Mouse (Mus musculus): Measurements from ENCODE around the gene Dgkz.

DNA sequence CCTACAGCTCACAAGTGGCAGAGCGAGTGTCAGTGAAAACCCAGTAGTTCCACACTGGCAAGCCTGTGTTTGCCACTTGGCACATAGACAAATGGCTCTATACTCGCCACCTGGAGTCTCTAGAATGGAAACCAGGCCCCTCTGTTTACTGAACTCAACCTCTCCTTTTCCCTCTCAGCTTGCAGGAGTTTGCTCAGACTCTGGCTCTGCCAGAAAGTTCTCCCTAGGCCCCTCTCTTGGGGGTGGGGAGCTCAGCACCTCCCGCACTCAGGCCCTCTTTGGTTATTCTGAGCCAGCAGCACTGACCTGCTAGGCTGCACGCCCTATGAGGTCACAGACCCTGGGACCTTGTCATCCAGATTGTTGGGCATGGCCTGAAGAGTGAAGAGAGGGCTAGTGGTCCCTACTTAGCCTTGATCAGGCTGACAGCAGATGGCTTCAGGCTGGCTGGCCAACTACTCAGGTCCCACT is 20.5 kb downstream of the Dgkz start:
- TF ChIP-seq CTCF (IDR thresholded peaks at IDR 0.05; ENCODE audit: low read depth): no peak
- TF ChIP-seq EP300 (optimal IDR thresholded peaks at IDR 0.05): no peak
